Mouse (Mus musculus) heart, postnatal 4 days (tissue): ENCODE measurements around the gene Ces1f. TPM values are rescaled to one million over a fixed set of nuclear protein-coding genes. Genes with fewer than 3 reads are reported as not detected.

Experiments used
- total RNA-seq, 2 experiments: library from RNA; stranded (reverse); gene quantifications; 2 replicates each; pipeline ENCODE4 v1.2.3; 2021

Ces1f gene
- total RNA-seq, 2 experiments from 2014 or later: not detected

Other genes starting within 250 kb of the Ces1f start
- not detected for gene Ces1a, start 231.6 kb downstream of the Ces1f start, total RNA-seq
- gene Ces1b, start 199.7 kb downstream of the Ces1f start, total RNA-seq: not detected
- gene Ces1c, start 148.5 kb downstream of the Ces1f start, total RNA-seq: not detected
- gene Ces1d, start 81.9 kb downstream of the Ces1f start, total RNA-seq: 1 to 10 TPM; 3.7 to 8.5 TPM
- 1 to 10 TPM; 1.1 to 1.2 TPM for gene Ces1e, start 50.1 kb downstream of the Ces1f start, total RNA-seq
- gene Ces1g, start 57.6 kb upstream of the Ces1f start, total RNA-seq: not detected
- not detected for gene Ces1h, start 100.0 kb upstream of the Ces1f start, total RNA-seq